Mouse (Mus musculus) hindbrain, embryonic 15.5 days (tissue): ENCODE results near the gene Rtn4r. TPM values are rescaled to one million over a fixed set of nuclear protein-coding genes. Genes with fewer than 3 reads are reported as not detected.

Experiments
- ATAC-seq: fragments of 200-750 bp; cut with Nextera tagmentation; 2 replicates; pipeline ENCODE4 v1.8.0; 2017; ENCODE audit warnings: low read depth, moderate number of reproducible peaks, moderate TSS enrichment; ENCODE audit not compliant: low FRiP score
- H3K27ac ChIP-seq: fragments of 300-500 bp; sonication (generic); replicated peaks from 2 replicates; pipeline ENCODE4 v1.5.1; 2015; ENCODE audit warnings: mild to moderate bottlenecking, inconsistent platforms
- H3K27me3 ChIP-seq: fragments of 300-500 bp; sonication (generic); 2 replicates; pipeline ENCODE4 v1.6.1; 2015; ENCODE audit warnings: control low read depth, inconsistent platforms
- H3K36me3 ChIP-seq: fragments of 300-500 bp; sonication (generic); 2 replicates; pipeline ENCODE4 v1.6.1; 2015; ENCODE audit warnings: control low read depth, inconsistent platforms
- H3K4me1 ChIP-seq: fragments of 300-500 bp; sonication (generic); replicated peaks from 2 replicates; pipeline ENCODE4 v1.6.1; 2015; ENCODE audit warnings: control low read depth, inconsistent platforms
- H3K4me2 ChIP-seq: fragments of 300-500 bp; sonication (generic); 2 replicates; pipeline ENCODE4 v1.6.1; 2015; ENCODE audit warnings: moderate library complexity, mild to moderate bottlenecking, inconsistent platforms
- H3K4me3 ChIP-seq: fragments of 300-500 bp; sonication (generic); 2 replicates; pipeline ENCODE4 v1.5.1; 2015; ENCODE audit warnings: mild to moderate bottlenecking, inconsistent platforms
- H3K9ac ChIP-seq: fragments of 300-500 bp; sonication (generic); 2 replicates; pipeline ENCODE4 v1.6.1; 2015; ENCODE audit warnings: inconsistent platforms
- H3K9me3 ChIP-seq: fragments of 300-500 bp; sonication (generic); 2 replicates; pipeline ENCODE4 v1.6.1; 2016; ENCODE audit warnings: control low read depth, inconsistent platforms
- WGBS: fragments of 180-500 bp; shearing (Covaris S2); methylation state at CpG from one replicate; pipeline ENCODE4 v1.1.7; 2015; 5-methylcytosine and 5-hydroxymethylcytosine counted together
- polyA plus RNA-seq: library from polyadenylated mRNA; unstranded; fragments of >200 nt; fragmentation: Nextera tagmentation; extraction: Ambion mirVana; gene quantifications from 2 replicates; pipeline ENCODE4 v1.2.1, GENCODE M21; 2015

Gene Rtn4r
- polyA plus RNA-seq, 1 experiment from 2014 or later: 24.7 TPM

DNA sequence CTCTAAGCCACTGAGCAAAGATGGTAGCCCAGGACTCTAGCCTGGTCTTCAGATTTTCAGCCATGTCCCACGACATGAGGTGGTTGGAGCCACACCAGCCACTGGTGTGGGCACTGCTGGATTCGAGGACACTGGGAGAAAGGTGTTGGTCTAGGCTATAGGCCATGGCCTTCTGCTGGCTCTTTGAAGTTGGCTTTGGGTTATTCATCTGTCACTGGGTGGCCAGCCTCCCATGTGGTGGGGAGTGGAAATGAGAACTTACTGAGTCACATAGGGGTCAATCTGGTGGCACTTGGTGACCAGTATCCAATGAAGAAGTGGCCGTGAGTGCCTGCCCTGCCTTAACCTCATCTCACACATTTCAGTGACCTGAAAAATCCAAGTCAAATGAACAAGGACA, 1.2 kb upstream of the Rtn4r start:
- no peaks in the 10 kb centered on the region for H3K9me3 ChIP-seq
- H3K9ac ChIP-seq: no peak overlapping the region
- whole genome bisulfite sequencing: 81% methylated on average over 3 of the region's 3 CpGs
- H3K27me3 ChIP-seq: no peaks in the 10 kb centered on the region
- H3K36me3 ChIP-seq: no peaks in the 10 kb centered on the region
- peaks cover 36% of the 10 kb centered on the region for H3K4me1 ChIP-seq
- peak overlapping the region; percentile 82; the same call in 1 of the 2 replicates for H3K4me2 ChIP-seq
- H3K27ac ChIP-seq: no peak overlapping the region
- H3K4me3 ChIP-seq: no peak overlapping the region
- no peak for ATAC-seq

DNA sequence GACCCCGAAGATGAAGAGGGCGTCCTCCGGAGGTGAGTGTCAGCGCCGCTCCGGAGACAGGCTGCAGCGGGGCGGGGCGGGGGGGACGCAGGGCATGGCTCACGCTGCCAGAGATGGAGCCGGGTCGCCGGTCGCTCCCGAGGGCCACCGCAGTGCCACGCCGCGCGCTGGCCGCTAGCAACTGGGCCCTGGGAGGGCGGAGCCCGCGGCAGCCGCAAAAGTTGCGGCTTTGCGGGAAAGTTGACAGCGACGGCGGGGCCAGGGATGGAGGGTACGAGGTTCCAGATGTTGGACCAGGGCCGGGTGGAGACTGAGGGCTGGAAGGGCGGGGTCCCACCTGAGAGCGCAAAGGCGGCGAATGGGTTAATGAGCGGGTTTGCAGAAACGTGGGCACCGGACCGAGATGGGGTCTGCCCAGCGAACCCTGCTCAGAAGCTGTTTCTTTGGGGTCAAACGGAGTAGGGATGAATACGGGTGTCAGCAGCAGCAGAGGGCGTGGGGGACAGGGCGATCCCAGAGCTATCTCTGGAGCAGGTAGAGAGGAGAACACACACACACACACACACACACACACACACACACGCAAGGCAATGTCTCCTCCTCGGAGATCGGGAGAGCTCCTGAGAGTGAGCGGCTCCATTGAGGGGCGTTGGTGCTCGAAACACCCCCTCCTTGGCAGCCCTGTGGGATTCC, 575 bp downstream of the Rtn4r start:
- peaks cover 40% of the 10 kb centered on the region for H3K4me1 ChIP-seq
- peak; percentile 27 for ATAC-seq
- H3K4me2 ChIP-seq: peak overlapping the region; percentile 82
- WGBS: 2% methylated on average over 41 of the region's 52 CpGs
- H3K4me3 ChIP-seq: peak overlapping the region; percentile 81
- no peaks in the 10 kb centered on the region for H3K27me3 ChIP-seq
- no peaks in the 10 kb centered on the region for H3K9me3 ChIP-seq
- H3K36me3 ChIP-seq: no peaks in the 10 kb centered on the region; the same call in 1 of the 2 replicates
- peak overlapping the region; percentile 87 for H3K27ac ChIP-seq
- peak overlapping the region; percentile 82 for H3K9ac ChIP-seq

DNA sequence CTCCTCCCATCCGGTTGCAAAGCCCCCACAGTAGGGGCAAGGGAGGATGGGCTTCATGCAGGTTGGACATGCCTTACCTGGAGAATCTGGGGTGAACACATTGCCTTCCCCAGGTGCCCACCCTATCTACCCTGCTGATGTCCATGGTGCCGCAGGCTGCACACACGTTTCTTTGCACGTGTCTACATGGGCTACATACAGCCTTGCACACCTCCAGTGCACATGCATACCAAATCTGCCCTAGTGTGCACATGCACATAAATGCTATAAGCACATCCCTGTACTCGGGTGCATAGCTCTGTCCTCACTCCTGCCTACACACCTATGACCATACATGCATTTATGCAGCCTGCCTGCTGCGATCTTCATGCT, 1.1 kb downstream of the Rtn4r start:
- H3K9me3 ChIP-seq: no peaks in the 10 kb centered on the region
- peaks cover 40% of the 10 kb centered on the region for H3K4me1 ChIP-seq
- peak overlapping the region; percentile 82 for H3K9ac ChIP-seq
- peak overlapping the region; percentile 81 for H3K4me3 ChIP-seq
- peak; percentile 21 for ATAC-seq
- peak overlapping the region; percentile 87 for H3K27ac ChIP-seq
- H3K4me2 ChIP-seq: peak overlapping the region; percentile 82
- no peaks in the 10 kb centered on the region for H3K27me3 ChIP-seq
- WGBS: 37% methylated on average over 6 of the region's 6 CpGs
- H3K36me3 ChIP-seq: no peaks in the 10 kb centered on the region; the same call in 1 of the 2 replicates

DNA sequence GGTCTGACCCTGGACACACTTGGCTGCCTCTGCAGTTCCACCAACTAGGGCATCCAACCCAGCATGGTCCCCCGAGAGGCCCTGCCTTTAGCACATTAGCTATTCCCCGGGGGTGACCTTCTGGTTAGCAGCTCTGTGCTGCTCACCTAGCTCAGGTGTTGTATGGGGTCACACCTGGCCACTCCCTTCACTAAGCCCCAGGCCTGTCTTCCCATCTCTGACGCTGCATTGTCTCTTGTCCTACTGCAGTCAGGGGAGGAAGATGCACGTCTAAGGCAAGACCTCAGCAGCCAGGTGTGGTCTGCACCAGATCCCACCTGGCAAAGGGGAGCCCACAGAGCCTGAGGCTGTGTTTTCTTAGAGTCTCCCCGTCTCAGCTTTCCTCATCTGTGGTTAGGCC, 2.0 kb downstream of the Rtn4r start:
- H3K9ac ChIP-seq: peak overlapping the region; percentile 82
- H3K27ac ChIP-seq: no peak overlapping the region

DNA sequence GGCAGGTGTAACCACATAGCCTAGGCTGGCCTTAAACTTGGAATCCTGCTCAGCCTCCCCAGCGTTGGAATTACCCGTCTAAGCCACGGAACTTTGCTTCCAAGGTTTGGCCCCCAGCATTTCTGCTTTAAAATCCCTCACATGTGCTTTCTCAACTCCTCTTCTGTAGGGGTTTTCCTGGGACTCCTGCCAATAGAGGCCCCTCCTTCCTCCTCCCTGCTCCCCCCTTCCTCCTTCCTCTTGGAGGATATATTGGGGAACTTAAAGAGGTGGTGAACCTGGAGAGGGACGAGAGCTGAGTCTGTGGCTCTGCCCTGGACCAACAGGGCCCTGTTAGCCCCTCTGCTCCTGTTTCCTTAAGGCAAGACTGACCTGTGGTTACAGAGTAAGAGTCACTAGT, 2.8 kb downstream of the Rtn4r start:
- Histone ChIP-seq H3K27ac (peak overlapping the region; percentile 20; the same call in 1 of the 2 replicates), H3K27me3 (no peaks in the 10 kb centered on the region), H3K36me3 (no peaks in the 10 kb centered on the region; the same call in 1 of the 2 replicates), H3K4me1 (peaks cover 41% of the 10 kb centered on the region), H3K4me3 (no peak overlapping the region), H3K4me2 (peak overlapping the region; percentile 9), H3K9ac (no peak overlapping the region), H3K9me3 (no peaks in the 10 kb centered on the region)
- no peak for ATAC-seq
- 46% methylated on average over 4 of the region's 4 CpGs for WGBS

More for the DNA sequence above, 2.0 kb downstream of the Rtn4r start:
- Histone ChIP-seq H3K4me1 (peaks cover 40% of the 10 kb centered on the region), H3K36me3 (no peaks in the 10 kb centered on the region; the same call in 1 of the 2 replicates), H3K9me3 (no peaks in the 10 kb centered on the region), H3K4me2 (peak overlapping the region; percentile 82), H3K27me3 (no peaks in the 10 kb centered on the region), H3K4me3 (peak overlapping the region; percentile 81)
- 61% methylated on average over 5 of the region's 5 CpGs for WGBS
- ATAC-seq: no peak

DNA sequence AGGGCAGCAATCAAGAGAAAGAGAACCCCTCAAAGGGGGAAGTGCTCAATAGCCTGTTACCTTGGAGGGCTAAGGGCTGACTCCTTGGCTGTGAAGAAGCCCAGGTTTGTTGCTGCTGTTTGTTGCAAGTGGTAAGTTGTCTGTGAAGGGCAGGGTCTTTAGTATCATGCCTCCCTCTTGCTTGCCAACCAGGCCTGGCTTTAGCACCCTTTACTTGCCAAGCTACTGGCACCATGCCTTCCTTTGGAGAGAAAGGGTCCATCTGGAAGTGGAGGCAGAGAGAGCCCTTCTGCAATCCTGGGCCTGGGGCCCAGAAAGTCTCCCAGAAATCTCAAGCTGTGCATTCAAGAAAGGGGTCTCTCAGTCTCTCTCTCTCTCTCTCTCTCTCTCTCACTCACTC, 3.3 kb downstream of the Rtn4r start:
- Histone ChIP-seq H3K9me3 (no peaks in the 10 kb centered on the region), H3K4me2 (peak overlapping the region; percentile 9; the same call in 1 of the 2 replicates), H3K9ac (no peak overlapping the region), H3K27me3 (no peaks in the 10 kb centered on the region), H3K36me3 (no peaks in the 10 kb centered on the region; the same call in 1 of the 2 replicates), H3K27ac (peak overlapping the region; percentile 20; the same call in 1 of the 2 replicates), H3K4me1 (peaks cover 42% of the 10 kb centered on the region), H3K4me3 (no peak overlapping the region)
- ATAC-seq: no peak

DNA sequence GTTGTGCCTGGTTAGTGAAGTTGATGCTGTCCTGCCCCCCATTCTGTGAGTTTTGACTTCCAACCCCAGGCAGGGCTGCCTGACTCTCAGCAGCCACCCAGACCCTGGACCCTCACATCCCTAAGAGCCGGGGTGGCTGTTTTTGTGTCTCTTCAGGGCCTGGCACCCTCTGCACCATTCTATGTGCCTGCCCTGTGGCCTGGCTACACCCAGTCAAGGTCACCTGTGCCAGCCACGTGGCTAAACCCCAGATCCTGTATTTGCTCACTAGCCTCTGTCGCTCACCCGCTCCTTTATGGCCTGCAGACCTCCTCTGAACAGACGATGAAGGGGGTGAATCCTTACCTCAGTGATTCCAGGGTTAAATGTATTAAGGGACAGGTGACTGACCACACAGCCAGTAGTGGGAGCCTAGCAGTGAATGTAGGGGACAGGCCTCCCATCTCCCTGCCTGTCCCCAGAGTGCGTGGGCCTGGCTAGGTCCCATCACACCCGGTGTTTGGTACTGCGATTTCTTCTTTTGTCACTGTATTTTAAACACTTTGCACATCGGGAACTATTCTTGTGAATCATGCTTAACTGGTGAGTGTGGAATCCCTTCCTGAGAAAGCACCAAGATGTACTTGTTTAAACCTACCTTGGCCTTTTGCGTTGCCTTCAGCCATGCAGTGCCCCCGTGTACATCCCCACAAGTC, 4.0 kb downstream of the Rtn4r start:
- H3K4me2 ChIP-seq: no peak overlapping the region
- no peak overlapping the region for H3K9ac ChIP-seq
- 84% methylated on average over 11 of the region's 11 CpGs for WGBS
- no peak for ATAC-seq
- no peaks in the 10 kb centered on the region; the same call in 1 of the 2 replicates for H3K36me3 ChIP-seq
- H3K27ac ChIP-seq: no peak overlapping the region
- H3K4me3 ChIP-seq: no peak overlapping the region
- no peaks in the 10 kb centered on the region for H3K27me3 ChIP-seq
- H3K4me1 ChIP-seq: peaks cover 41% of the 10 kb centered on the region
- no peaks in the 10 kb centered on the region for H3K9me3 ChIP-seq

DNA sequence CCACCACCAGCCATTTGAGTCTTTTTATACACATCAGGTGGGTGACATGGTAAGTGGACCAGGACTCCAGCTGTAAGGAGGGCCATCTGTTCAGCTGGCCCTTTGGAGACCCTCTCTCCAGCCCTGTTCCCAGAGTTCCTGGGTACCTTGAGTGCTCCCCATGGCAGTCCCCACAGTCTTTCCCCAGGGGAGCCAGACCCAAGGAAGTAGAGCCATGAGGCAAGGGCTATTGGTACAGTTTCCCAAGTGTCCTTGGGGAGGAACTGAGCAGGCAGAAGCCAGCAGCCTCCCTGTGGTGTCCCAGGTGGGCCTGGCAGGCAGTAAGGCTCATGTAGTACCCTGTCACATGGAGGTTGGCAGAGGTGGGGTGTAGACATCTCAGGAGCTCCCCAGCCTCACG, 4.6 kb downstream of the Rtn4r start:
- H3K9ac ChIP-seq: no peak overlapping the region
- WGBS: 68% methylated on average over 1 of the region's 1 CpGs
- H3K27ac ChIP-seq: no peak overlapping the region
- no peaks in the 10 kb centered on the region for H3K9me3 ChIP-seq
- no peak overlapping the region for H3K4me2 ChIP-seq
- no peak overlapping the region for H3K4me3 ChIP-seq
- no peaks in the 10 kb centered on the region for H3K27me3 ChIP-seq
- no peaks in the 10 kb centered on the region; the same call in 1 of the 2 replicates for H3K36me3 ChIP-seq
- H3K4me1 ChIP-seq: peaks cover 35% of the 10 kb centered on the region
- no peak for ATAC-seq

DNA sequence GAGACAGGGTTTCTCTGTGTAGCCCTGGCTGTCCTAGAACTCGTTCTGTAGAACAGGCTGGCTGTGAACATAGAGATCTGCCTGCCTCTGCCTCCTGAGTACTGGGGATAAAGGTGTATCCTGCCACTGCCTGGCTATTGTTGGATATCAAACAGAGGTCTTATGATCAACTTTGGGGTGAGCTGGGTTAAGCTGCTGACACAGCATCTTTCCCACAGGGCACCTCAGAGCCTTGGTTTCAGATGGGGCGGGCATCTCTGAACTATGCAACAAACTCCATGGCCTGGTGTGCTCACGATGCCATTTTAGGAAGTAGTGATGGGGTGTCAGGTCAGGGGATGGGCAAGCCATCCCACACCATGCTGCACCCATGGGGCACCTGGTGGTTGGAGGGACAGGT, 5.1 kb downstream of the Rtn4r start:
- WGBS: 91% methylated on average over 3 of the region's 3 CpGs

DNA sequence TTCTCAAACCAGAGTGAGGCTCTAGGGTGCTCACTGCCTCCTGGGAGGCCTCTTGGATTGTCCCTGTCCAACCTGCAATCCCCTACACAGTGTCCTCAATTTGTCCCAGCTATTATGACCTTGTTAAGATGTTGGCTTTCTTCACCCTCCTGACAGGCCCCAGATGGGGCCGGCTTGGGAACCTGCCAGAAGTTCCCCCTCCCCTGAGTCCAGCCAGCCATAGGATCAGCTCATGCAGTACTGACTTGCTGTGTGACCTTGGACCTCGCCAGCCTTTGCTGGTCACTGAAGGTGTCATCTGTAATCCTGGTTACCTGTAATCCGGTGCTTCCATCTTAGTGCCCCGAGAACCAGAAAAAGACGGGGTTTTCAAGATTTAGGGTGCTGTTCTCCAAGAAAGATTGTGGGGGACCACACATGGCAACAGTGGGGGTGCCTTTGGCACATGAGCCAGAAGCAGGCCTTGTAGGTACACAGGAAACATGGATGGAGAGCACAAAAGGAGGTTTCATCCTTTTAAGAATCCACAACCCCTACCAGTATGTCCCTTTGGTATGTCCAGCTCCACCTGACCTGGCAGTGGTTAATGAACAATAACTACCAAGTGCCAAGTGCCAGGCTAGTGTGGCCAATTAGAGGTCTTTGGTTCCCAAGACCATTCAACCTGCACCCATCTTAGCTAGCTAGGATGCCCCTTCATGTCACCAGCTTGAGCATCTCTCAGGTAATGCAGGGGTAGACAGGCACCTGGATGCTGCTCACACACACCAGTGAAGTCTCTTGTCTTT, 5.9 kb downstream of the Rtn4r start:
- no peak overlapping the region for H3K9ac ChIP-seq
- H3K36me3 ChIP-seq: no peaks in the 10 kb centered on the region; the same call in 1 of the 2 replicates
- peaks cover 33% of the 10 kb centered on the region for H3K4me1 ChIP-seq
- H3K4me2 ChIP-seq: no peak overlapping the region
- H3K27ac ChIP-seq: no peak overlapping the region
- ATAC-seq: no peak
- H3K9me3 ChIP-seq: no peaks in the 10 kb centered on the region
- no peaks in the 10 kb centered on the region for H3K27me3 ChIP-seq
- no peak overlapping the region for H3K4me3 ChIP-seq
- 92% methylated on average over 5 of the region's 5 CpGs for WGBS

More for the DNA sequence above, 5.1 kb downstream of the Rtn4r start:
- Histone ChIP-seq H3K27me3 (no peaks in the 10 kb centered on the region), H3K27ac (no peak overlapping the region), H3K4me3 (no peak overlapping the region), H3K9ac (no peak overlapping the region), H3K4me1 (peaks cover 34% of the 10 kb centered on the region), H3K4me2 (no peak overlapping the region), H3K36me3 (no peaks in the 10 kb centered on the region; the same call in 1 of the 2 replicates), H3K9me3 (no peaks in the 10 kb centered on the region)
- ATAC-seq: no peak

DNA sequence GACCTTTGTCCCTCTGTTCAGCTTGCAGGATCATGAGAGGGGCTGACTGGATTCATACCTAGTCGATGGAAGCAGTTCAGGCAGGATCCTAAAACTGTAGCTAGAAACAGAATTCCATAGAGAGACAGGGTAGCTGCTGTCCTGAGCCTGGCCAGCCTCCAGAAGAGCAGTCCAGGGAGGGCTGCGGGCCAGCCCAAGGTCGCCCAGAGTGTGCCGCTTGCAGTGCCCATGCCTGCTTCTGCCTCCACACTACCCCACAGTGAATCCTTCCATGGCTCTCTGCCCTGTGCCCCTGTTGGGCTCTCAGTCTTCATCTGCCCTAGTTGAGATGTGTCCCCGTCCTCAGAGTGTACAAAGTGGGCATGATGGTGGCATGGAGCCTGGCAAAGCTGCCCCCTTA, 7.8 kb downstream of the Rtn4r start:
- no peaks in the 10 kb centered on the region for H3K9me3 ChIP-seq
- ATAC-seq: no peak
- no peak overlapping the region for H3K9ac ChIP-seq
- no peaks in the 10 kb centered on the region; the same call in 1 of the 2 replicates for H3K36me3 ChIP-seq
- H3K4me2 ChIP-seq: no peak overlapping the region
- H3K4me1 ChIP-seq: peaks cover 16% of the 10 kb centered on the region
- no peak overlapping the region for H3K4me3 ChIP-seq
- 71% methylated on average over 5 of the region's 5 CpGs for WGBS
- H3K27ac ChIP-seq: no peak overlapping the region
- H3K27me3 ChIP-seq: no peaks in the 10 kb centered on the region

DNA sequence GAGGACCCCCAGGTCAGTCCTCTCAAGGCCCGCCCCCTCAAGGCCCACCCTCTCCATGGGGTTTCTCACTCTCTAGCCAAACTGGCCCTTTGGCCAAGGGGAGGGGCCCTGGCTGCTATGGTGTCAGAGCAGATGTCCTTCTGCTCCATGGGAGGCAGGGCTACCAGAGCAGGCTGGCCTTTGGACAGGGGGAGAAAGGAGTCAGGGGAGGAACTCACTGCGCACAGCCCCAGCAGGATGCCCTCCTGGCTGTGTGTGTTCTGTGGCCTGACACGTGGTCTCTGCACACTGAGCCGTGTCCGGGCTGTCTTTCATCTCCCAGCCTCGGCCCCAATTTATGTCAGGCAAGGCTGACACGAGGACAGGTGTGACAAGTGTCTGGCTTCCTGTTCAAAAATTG, 8.6 kb downstream of the Rtn4r start:
- Histone ChIP-seq H3K9me3 (no peaks in the 10 kb centered on the region), H3K36me3 (no peaks in the 10 kb centered on the region; the same call in 1 of the 2 replicates), H3K4me3 (no peak overlapping the region), H3K27ac (no peak overlapping the region), H3K9ac (no peak overlapping the region), H3K27me3 (no peaks in the 10 kb centered on the region), H3K4me1 (peaks cover 8% of the 10 kb centered on the region; the same call in 1 of the 2 replicates), H3K4me2 (no peak overlapping the region)
- 46% methylated on average over 7 of the region's 7 CpGs for WGBS
- no peak for ATAC-seq
